Mouse (Mus musculus) CD4-positive naive resting alpha-beta T cell, adult 76 days (primary cell): ENCODE results near the gene Ddx18. TPM values are rescaled to one million over a fixed set of nuclear protein-coding genes. Genes with fewer than 3 reads are reported as not detected.

Source experiments
- total RNA-seq: library from RNA; stranded (reverse); gene quantifications from one replicate; pipeline ENCODE4 v1.2.4, GENCODE M21; 2023

Ddx18 gene
- 78.2 TPM for total RNA-seq

DNA sequence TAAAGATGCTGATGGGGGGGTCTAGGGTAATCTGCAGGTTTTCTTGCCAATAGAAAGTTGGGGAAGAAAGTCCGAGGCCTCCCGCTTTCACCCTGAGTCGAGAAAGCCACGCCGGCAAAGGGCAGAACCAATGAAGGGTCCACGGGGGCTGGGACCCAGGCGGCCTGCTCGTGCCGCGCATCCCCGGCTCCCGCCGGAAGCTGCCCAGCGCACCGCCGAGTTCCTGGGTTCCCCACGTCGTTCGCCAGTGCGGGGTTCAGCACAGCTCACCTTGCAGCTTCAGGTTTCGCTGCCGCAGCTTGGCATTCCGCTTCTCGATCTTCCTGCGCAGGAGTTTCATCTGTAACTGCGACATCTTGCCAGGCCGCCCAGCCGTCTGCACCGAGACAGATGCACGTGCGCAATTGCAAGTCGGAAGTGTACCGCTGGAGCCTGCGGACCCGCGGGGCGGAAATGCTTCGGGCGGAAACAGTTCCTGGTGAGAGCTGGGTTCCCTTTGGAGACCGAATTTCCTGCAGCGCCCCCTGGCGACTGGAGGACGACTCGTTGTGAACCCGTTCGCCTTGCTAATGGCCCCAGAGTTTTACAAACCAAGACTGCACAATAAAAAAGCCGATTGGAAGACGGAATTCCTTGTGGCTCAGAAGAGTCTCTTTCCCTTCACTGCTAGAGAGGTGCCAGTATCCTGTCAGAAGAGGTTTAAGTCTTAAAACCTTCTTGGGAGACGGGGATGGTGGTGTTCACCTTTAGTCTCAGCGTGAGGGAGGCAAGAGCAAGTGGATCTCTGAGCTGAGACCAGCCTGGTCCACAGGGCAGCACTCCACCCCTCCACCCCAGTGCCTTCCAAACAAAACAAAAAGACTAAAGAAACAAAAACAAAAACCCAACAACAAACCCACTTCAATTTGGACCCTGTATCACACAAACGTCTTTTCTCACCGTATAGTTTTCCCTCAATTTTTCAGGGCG lies at the start of gene Ddx18:
TSS of gene Ddx18 (minus strand) at position 469 of the 969 bp plus-strand sequence.

DNA sequence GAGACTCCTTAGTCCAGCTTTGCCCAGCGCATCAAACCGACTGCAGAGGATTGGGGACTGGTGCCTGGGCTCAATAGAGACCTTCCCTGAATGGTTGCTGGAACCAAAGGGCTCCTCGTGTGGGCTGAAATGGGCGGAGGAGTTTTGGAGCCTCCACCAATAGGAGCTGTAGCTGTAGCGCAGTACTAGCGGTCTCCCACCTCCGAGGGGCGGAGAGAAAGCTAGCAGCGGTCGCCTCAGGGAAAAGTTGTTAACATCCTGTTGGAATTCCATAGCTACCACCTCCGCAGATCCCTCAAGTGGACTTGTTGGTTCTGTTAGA lies 39.4 kb downstream of the Ddx18 start, which contains the start of gene Htr5b:
TSS of gene Htr5b (minus strand) at position 67 of the 322 bp plus-strand sequence.

Other genes with a start within 250 kb of the Ddx18 start
- gene Insig2, start 235.4 kb downstream of the Ddx18 start, total RNA-seq, result 14.6 TPM
- gene Ccdc93, start 136.9 kb downstream of the Ddx18 start, total RNA-seq, result 36.6 TPM
- gene Htr5b, start 39.5 kb downstream of the Ddx18 start, total RNA-seq, result not detected